Mouse (Mus musculus) hindbrain, embryonic 14.5 days (tissue): Measurements from ENCODE around the gene Qtrt1. TPM values are rescaled to one million over a fixed set of nuclear protein-coding genes. Genes with fewer than 3 reads are reported as not detected.

Experiments
- ATAC-seq: fragments of 200-750 bp; cut with Nextera tagmentation; 2 replicates; pipeline ENCODE4 v1.8.0; 2017; ENCODE audit warnings: moderate number of reproducible peaks, mild to moderate bottlenecking, moderate TSS enrichment, moderate library complexity; ENCODE audit not compliant: low FRiP score
- DNase-seq: peaks from one replicate; pipeline ENCODE4 v3.0.0-alpha.2; 2015; ENCODE audit warnings: low spot score
- H3K27ac ChIP-seq: fragments of 300-500 bp; sonication (generic); 2 replicates; pipeline ENCODE4 v1.5.1; 2014; ENCODE audit warnings: mild to moderate bottlenecking, moderate library complexity
- H3K27me3 ChIP-seq: fragments of 300-500 bp; sonication (generic); 2 replicates; pipeline ENCODE4 v1.6.1; 2014; ENCODE audit warnings: mild to moderate bottlenecking, low read length, mixed read lengths; ENCODE audit not compliant: control insufficient read depth, insufficient read depth
- H3K36me3 ChIP-seq: fragments of 300-500 bp; sonication (generic); replicated peaks from 2 replicates; pipeline ENCODE4 v1.6.1; 2014; ENCODE audit not compliant: control insufficient read depth, insufficient read depth
- H3K4me1 ChIP-seq: fragments of 300-500 bp; sonication (generic); replicated peaks from 2 replicates; pipeline ENCODE4 v1.6.1; 2014; ENCODE audit warnings: antibody characterized with exemption, low read length, mixed read lengths; ENCODE audit not compliant: control insufficient read depth, insufficient read depth
- H3K4me2 ChIP-seq: fragments of 300-500 bp; sonication (generic); replicated peaks from 2 replicates; pipeline ENCODE4 v1.6.1; 2014; ENCODE audit warnings: mild to moderate bottlenecking, moderate library complexity
- H3K4me3 ChIP-seq: fragments of 300-500 bp; sonication (generic); replicated peaks from 2 replicates; pipeline ENCODE4 v1.5.1; 2014; ENCODE audit warnings: mild to moderate bottlenecking, low read length
- H3K9ac ChIP-seq: fragments of 300-500 bp; sonication (generic); 2 replicates; pipeline ENCODE4 v1.6.1; 2014
- H3K9me3 ChIP-seq: fragments of 300-500 bp; sonication (generic); 2 replicates; pipeline ENCODE4 v1.6.1; 2016; ENCODE audit warnings: low read length; ENCODE audit not compliant: control insufficient read depth
- WGBS: fragments of 180-500 bp; shearing (Covaris S2); extraction: QIAGEN DNeasy Blood & Tissue Kit; methylation state at CpG from one replicate; pipeline ENCODE4 v1.1.7; 2014; 5-methylcytosine and 5-hydroxymethylcytosine counted together
- polyA plus RNA-seq: library from polyadenylated mRNA; unstranded; fragments of >200 nt; fragmentation: Nextera tagmentation; extraction: Ambion mirVana; gene quantifications from 2 replicates; pipeline ENCODE4 v1.2.1, GENCODE M21; 2014

The Qtrt1 gene
- polyA plus RNA-seq, 1 experiment from 2014 or later, result 39.7 TPM

DNA sequence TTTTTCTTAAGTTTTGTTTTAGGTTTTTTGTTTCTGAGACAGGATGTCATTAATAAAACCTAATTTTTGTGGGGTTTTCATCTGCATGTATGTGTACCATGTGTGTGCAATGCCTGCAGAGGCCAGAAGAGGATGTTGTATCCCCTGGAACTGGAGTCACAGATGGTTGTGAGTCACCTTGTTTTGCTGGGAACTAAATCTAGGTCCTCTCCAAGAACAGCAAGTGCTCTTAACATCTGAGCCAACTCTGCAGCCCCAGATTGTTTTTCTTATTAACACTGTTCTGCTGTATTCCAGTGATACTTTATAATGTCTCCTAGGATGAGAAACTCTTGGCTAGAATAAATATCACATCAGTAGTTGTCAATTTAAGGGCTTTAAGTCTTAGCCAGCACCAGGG lies 30.8 kb upstream of the Qtrt1 start:
- peaks cover 8% of the 10 kb centered on the region for H3K36me3 ChIP-seq
- no peaks in the 10 kb centered on the region for H3K9me3 ChIP-seq
- H3K4me2 ChIP-seq, result no peak overlapping the region
- H3K27me3 ChIP-seq, result no peaks in the 10 kb centered on the region
- no peak overlapping the region for H3K27ac ChIP-seq
- ATAC-seq (no peak), DNase-seq (no peak)
- H3K4me3 ChIP-seq, result no peak overlapping the region
- H3K9ac ChIP-seq, result no peak overlapping the region
- peaks cover 8% of the 10 kb centered on the region; the same call in 1 of the 2 replicates for H3K4me1 ChIP-seq

DNA sequence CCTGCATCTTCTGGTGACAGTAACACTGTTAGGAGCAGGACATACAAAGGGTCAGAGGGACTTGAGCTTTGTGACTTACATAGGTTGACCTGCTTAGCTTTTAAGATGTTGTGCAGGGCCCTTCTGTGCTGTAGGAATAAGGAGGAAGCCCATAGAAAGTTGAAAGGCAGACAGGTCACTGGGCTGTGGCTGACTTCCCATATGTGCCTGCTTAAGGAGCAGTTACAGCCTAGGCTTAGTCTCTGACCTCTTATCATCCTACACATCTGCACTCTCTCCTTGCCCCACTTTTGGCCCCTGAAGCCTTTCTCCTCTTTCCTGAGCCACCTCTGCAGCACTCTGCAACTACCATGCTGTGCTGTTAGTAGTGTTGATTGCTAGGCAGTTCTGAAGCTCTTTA lies 27.7 kb upstream of the Qtrt1 start:
- H3K27ac ChIP-seq, result no peak overlapping the region
- no peaks in the 10 kb centered on the region for H3K27me3 ChIP-seq
- H3K4me1 ChIP-seq, result peaks cover 5% of the 10 kb centered on the region; the same call in 1 of the 2 replicates
- H3K9ac ChIP-seq, result no peak overlapping the region
- H3K4me3 ChIP-seq, result no peak overlapping the region
- ATAC-seq (no peak), DNase-seq (no peak)
- H3K4me2 ChIP-seq, result no peak overlapping the region
- peaks cover 13% of the 10 kb centered on the region for H3K36me3 ChIP-seq
- H3K9me3 ChIP-seq, result no peaks in the 10 kb centered on the region

DNA sequence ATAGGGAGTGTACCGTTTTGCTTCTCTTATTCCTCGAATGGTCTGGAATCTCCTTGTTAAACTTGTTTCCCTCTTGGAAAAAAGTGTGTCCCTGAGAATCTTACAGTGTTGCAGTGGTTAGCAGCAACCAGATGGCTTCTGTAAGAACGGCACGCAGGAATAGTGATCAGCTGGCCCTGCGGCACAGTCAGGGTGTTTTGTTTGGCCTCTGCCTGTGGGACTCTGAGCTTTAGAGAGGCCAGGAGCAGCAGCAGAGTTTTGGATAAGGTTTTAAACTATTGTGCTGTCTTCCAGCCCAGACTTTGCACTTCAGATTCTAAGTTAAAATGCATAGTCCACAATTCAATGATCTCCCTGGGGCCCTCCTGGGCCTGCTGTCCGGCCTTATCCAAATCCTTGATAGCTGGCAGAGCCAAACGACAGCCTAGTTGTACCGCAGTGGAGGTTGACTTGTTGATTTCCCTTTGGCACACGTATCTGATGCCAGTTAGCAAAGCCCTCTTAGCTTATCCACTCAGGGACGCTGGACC lies 18.9 kb upstream of the Qtrt1 start:
- no peak for ATAC-seq
- no peak overlapping the region for H3K9ac ChIP-seq
- H3K27me3 ChIP-seq, result no peaks in the 10 kb centered on the region
- no peaks in the 10 kb centered on the region for H3K9me3 ChIP-seq
- no peaks in the 10 kb centered on the region for H3K4me1 ChIP-seq
- H3K27ac ChIP-seq, result no peak overlapping the region
- DNase-seq, result no peak
- H3K4me2 ChIP-seq, result no peak overlapping the region
- no peak overlapping the region for H3K4me3 ChIP-seq
- 89% methylated on average over 10 of the region's 10 CpGs for WGBS
- peaks cover 100% of the 10 kb centered on the region for H3K36me3 ChIP-seq

DNA sequence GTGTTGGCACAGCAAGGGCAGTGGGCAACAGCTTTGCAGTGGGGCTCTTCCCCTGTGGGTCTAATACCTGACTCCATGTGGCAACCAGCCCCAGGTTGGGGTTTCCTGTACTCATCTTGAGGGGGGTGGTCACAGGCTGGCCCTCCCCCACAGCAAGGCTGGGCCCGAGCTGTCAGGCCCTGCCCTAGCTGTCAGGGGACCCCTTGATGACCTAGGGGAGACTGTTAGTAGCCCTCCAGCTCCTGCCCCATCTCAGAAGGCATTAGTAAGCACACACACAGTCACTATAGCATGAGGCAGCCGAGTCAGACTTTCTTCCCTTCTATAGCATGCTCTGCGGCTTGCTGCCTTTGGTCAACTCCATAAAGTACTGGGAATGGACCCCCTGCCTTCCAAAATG lies 15.9 kb upstream of the Qtrt1 start:
- H3K27ac ChIP-seq, result no peak overlapping the region
- H3K4me1 ChIP-seq, result no peaks in the 10 kb centered on the region
- H3K27me3 ChIP-seq, result no peaks in the 10 kb centered on the region
- 87% methylated on average over 3 of the region's 3 CpGs for WGBS
- ATAC-seq (0 out of 2 replicates have a peak, but pooled peaks have one; percentile 21), DNase-seq (no peak)
- peaks cover 100% of the 10 kb centered on the region for H3K36me3 ChIP-seq
- no peaks in the 10 kb centered on the region for H3K9me3 ChIP-seq
- H3K4me3 ChIP-seq, result no peak overlapping the region
- H3K4me2 ChIP-seq, result no peak overlapping the region
- H3K9ac ChIP-seq, result no peak overlapping the region

DNA sequence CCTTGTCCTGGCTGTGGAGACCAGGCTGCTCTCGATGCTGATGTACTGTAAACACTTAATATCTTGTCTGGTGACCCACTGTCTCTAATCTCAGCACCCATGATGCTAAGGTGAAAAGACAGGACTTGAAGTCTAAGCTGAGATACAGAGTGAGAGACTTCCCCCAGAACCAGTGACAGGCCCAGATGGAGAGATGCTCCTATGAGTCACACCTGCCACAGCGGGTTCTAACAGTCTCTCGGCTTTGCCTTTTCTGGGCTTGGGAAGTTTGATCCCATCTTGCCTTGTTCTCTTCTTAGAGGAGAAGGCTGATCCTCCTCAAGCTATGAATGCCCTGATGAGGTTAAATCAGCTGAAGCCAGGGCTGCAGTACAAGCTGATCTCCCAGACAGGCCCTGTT lies 14.5 kb upstream of the Qtrt1 start:
- Histone ChIP-seq H3K9me3 (no peaks in the 10 kb centered on the region), H3K27me3 (no peaks in the 10 kb centered on the region), H3K4me2 (no peak overlapping the region), H3K4me1 (no peaks in the 10 kb centered on the region), H3K4me3 (no peak overlapping the region), H3K27ac (no peak overlapping the region), H3K9ac (no peak overlapping the region), H3K36me3 (peaks cover 100% of the 10 kb centered on the region)
- WGBS, result 94% methylated on average over 3 of the region's 3 CpGs
- ATAC-seq, result no peak
- DNase-seq, result no peak

DNA sequence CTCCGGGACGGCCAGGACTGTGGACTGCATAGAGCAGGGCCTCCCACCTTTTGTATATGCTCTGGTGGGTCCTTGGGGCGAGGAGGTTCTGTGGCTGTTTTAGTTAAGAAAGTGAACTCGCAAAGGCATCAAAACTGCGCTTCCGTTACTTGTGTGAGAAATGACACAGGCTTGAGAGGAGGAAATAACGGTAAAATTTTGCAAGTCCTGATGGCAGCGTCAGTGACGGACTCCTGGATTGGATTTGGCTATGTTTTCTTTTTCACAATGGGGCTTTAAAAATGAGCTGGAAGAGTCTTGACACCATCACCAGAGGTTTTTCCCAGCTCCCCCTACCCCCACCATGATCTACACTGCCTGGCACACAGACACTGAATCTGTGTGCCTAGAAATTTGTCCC lies 10.6 kb upstream of the Qtrt1 start:
- no peaks in the 10 kb centered on the region for H3K27me3 ChIP-seq
- 95% methylated on average over 9 of the region's 9 CpGs for WGBS
- DNase-seq, result no peak

DNA sequence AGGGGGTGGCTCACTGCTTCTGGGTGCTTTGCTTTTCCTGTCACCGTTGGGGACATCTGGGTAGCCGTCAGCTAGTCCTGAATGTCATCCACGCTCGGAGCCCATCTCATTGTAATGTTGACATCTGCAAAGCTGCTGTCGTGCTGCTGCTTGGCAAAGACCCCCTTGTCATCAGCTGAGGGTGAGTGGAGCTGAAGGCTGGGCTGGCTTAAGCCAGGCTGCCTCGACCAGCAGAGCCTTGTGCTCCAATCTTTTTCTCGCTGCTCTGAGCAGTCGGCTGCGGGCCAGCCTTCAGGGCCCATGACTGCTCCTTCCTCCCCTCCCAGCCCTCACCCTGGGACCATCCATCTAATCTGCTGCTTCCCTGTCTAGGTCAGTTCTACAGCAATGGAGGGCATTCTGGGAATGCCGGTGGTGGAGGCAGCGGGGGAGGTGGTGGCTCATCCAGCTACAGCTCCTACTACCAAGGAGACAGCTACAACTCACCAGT lies 8.8 kb upstream of the Qtrt1 start:
- Histone ChIP-seq H3K27me3 (no peaks in the 10 kb centered on the region), H3K27ac (no peak overlapping the region), H3K4me2 (no peak overlapping the region), H3K4me1 (no peaks in the 10 kb centered on the region), H3K36me3 (peaks cover 94% of the 10 kb centered on the region), H3K9me3 (no peaks in the 10 kb centered on the region), H3K9ac (no peak overlapping the region), H3K4me3 (no peak overlapping the region)
- 88% methylated on average over 11 of the region's 11 CpGs for WGBS
- DNase-seq (no peak), ATAC-seq (no peak)

More for the DNA sequence above, 10.6 kb upstream of the Qtrt1 start:
- Histone ChIP-seq H3K9ac (no peak overlapping the region), H3K4me1 (no peaks in the 10 kb centered on the region), H3K36me3 (peaks cover 100% of the 10 kb centered on the region), H3K27ac (no peak overlapping the region), H3K4me3 (no peak overlapping the region), H3K9me3 (no peaks in the 10 kb centered on the region), H3K4me2 (no peak overlapping the region)
- ATAC-seq, result no peak

DNA sequence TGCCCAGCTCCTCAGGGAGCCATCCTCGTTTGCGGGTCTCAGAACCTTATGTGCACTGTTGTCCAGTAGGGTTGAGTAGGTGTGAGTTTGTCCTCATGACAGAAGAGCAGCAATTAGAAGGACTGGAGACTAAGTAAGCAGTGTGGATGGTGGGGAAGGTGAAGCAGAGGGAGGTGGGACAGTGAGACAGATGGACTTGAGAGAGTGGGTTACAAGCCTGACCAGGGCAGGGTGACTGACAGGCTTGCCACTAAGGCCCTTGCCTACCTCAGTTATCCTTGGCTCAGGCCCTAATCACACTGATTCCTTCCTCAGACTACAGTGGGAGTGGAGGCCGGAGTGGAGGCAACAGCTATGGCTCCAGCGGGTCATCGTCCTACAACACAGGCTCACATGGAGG lies 7.9 kb upstream of the Qtrt1 start:
- Histone ChIP-seq H3K27ac (no peak overlapping the region), H3K27me3 (no peaks in the 10 kb centered on the region), H3K4me2 (no peak overlapping the region), H3K4me1 (no peaks in the 10 kb centered on the region), H3K9ac (no peak overlapping the region), H3K36me3 (peaks cover 84% of the 10 kb centered on the region), H3K9me3 (no peaks in the 10 kb centered on the region), H3K4me3 (no peak overlapping the region)
- DNase-seq, result no peak
- WGBS, result 93% methylated on average over 5 of the region's 5 CpGs
- no peak for ATAC-seq

DNA sequence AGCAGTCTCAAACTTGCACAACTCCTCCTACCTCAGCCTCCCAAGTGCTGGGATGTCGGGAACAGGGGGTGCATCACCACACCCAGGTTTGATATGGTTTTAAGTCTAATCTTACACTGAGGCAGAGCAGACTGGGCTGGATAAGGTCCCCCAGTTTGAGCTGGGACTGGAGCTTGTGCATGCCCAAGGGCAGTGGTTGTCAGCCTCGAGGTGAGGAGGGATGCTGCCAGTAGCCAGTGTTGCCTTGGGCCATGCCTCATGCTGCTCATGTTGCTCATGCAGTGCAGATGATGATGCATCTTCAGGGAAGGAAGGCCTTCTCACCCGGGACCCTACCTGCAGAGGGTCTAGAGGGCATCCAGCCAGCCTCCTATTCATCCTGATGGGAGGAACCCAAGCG lies 6.1 kb upstream of the Qtrt1 start:
- peaks cover 66% of the 10 kb centered on the region for H3K36me3 ChIP-seq
- H3K27ac ChIP-seq, result no peak overlapping the region
- WGBS, result 86% methylated on average over 4 of the region's 4 CpGs
- no peak overlapping the region for H3K4me3 ChIP-seq
- ATAC-seq, result no peak
- H3K4me2 ChIP-seq, result no peak overlapping the region
- H3K9me3 ChIP-seq, result no peaks in the 10 kb centered on the region
- H3K27me3 ChIP-seq, result no peaks in the 10 kb centered on the region
- DNase-seq, result no peak
- no peak overlapping the region for H3K9ac ChIP-seq
- no peaks in the 10 kb centered on the region for H3K4me1 ChIP-seq

DNA sequence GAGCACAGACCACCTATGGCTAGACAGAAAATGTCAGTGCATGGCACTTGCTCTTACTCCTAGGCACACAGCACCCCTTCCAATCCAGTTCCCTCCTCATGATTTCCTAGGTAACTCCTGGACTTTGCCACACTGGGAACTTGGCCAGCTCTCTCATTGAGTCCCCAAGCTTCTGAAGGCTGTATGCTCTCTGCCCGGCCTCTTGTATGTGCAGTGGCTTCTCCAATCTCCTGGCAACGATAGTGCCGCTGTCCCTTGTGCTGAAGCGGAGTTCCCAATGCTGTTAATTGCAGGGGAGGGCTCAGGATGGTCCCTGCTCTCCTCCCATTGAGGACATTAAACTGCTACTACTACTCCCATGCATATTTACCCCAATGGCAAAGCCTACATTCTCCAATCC lies 3.7 kb upstream of the Qtrt1 start:
- 14% methylated on average over 4 of the region's 4 CpGs for WGBS

More for the DNA sequence above, 3.7 kb upstream of the Qtrt1 start:
- Histone ChIP-seq H3K4me1 (peaks cover 16% of the 10 kb centered on the region), H3K4me3 (no peak overlapping the region), H3K36me3 (peaks cover 42% of the 10 kb centered on the region), H3K27me3 (no peaks in the 10 kb centered on the region), H3K9me3 (no peaks in the 10 kb centered on the region), H3K4me2 (no peak overlapping the region), H3K9ac (no peak overlapping the region), H3K27ac (no peak overlapping the region)
- DNase-seq, result peak; percentile 64
- ATAC-seq, result no peak
